Comparison of ENCODE assay signal across 10 mouse cellular contexts in the genomic region with DNA sequence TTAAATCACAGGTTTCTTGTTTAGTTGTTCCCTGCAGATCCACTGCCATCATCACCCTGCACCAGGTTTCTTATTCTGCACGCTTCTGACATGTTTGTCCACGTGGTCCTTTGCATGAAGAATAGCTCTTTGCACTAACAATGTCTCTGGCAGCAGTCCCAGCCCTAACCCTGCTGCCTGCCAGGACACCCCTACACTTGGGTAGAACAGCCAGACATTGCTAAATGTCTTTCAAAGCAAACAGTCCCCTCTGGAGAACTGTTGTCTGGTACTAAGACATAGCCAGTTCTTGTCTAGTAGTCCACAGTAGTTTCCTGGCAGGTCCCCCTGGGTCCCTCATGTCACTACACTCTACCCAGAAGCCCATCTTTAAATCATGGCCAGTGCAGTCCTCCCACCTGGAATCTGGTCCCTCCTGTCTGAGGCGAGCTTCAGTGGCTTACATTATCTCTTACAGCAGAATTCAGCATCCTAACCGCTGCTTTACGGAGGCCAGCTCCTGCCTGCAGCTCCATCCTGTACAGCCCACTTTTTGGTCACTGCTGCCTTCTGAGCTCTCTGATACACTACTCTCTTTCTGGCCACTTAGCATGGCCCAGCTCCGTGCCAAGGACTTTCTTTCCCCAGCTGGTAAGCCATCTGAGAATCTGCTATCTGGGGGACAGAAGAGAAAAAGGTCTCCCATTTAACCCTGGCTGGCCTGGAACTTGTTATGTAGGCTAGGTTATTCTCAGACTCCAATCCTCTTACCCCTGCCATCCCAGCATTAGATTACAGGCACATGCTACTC.
DNase-seq lines count a peak whose midpoint lies in the region; ATAC-seq and TF ChIP-seq lines count a peak whose summit lies in the region.
"Had no signal": no experiment of that assay in that cellular context is flagged by ENCODE, and none has a peak within 500 bp of the region (broad histone marks: within the 10 kb centered on the region; RNA-seq: fewer than 3 reads in every experiment).

No protein-coding gene starts in this region.

- no peak overlapping the region for H3K27ac ChIP-seq in heart, adult 2 months
- H3K27ac ChIP-seq in heart, embryonic 12.5 days (ENCODE audit: poor library complexity, severe bottlenecking): no peak overlapping the region
- peak overlapping the region; percentile 16; the same call in 1 of the 2 replicates for H3K27ac ChIP-seq in lung, embryonic 14.5 days (ENCODE audit: low read depth)
- H3K27ac ChIP-seq in neural tube, embryonic 15.5 days (replicated peaks): no peak overlapping the region
- H3K27ac ChIP-seq: embryonic facial prominence, embryonic 15.5 days; liver, embryonic 14.5 days had no signal

- H3K9me3 ChIP-seq in heart, embryonic 12.5 days (replicated peaks): no peaks in the 10 kb centered on the region
- H3K9me3 ChIP-seq in lung, embryonic 14.5 days (ENCODE audit: low read depth, low read length): no peaks in the 10 kb centered on the region
- no peaks in the 10 kb centered on the region for H3K9me3 ChIP-seq in neural tube, embryonic 15.5 days (replicated peaks)
- H3K9me3 ChIP-seq: embryonic facial prominence, embryonic 15.5 days had no signal

- 25% methylated on average over 6 of the region's 6 CpGs for WGBS in heart, adult 2 months
- WGBS in heart, embryonic 12.5 days: 67% methylated on average over 6 of the region's 6 CpGs
- 63% methylated on average over 6 of the region's 6 CpGs for WGBS in lung, embryonic 14.5 days
- WGBS in neural tube, embryonic 15.5 days: 66% methylated on average over 6 of the region's 6 CpGs

- no peak for TF ChIP-seq POLR2A in heart, adult 2 months (IDR thresholded peaks at IDR 0.05; ENCODE audit: insufficient read depth, low read depth, low read length)

- H3K79me2 ChIP-seq in heart, adult 2 months (replicated peaks; ENCODE audit: control insufficient read depth, insufficient read depth, low read length): no peaks in the 10 kb centered on the region

- no peak for TF ChIP-seq CTCF in heart, adult 2 months (IDR thresholded peaks at IDR 0.05)
- no peak for TF ChIP-seq CTCF in lung, embryonic 14.5 days (IDR thresholded peaks at IDR 0.05; ENCODE audit: low read depth)

- DNase-seq in heart, adult 2 months: peak; percentile 50 to 52
- peak; percentile 32 for DNase-seq in brain, embryonic 18.5 days (ENCODE audit: low read depth, low spot score)
- peak; percentile 3 for DNase-seq in heart, postnatal 25 days (ENCODE audit: low spot score)
- peak; percentile 71 for DNase-seq in lung, embryonic 14.5 days
- DNase-seq in urinary bladder, postnatal 36 days (ENCODE audit: low spot score in 2 of 2): no peak

- no peak for ATAC-seq in heart, embryonic 12.5 days (ENCODE audit: insufficient number of reproducible peaks, low FRiP score)
- peak; percentile 73; the same call in 1 of the 2 replicates for ATAC-seq in lung, embryonic 14.5 days (ENCODE audit: insufficient read depth)
- no peak for ATAC-seq in granulocyte monocyte progenitor cell, adult 5-6 weeks (replicated peaks; ENCODE audit: poor library complexity, severe bottlenecking)
- no peak for ATAC-seq in neural tube, embryonic 15.5 days (ENCODE audit: low FRiP score)

- TF ChIP-seq EP300 in heart, adult 2 months (IDR thresholded peaks at IDR 0.05; ENCODE audit: insufficient read depth, low read depth, low read length): no peak

- intact Hi-C loops in heart, adult 2 months (cut with DNase I): no loop called here
- intact Hi-C loops in heart, postnatal 25 days (cut with DNase I): no loop called here

- H3K4me1 ChIP-seq in heart, adult 2 months (ENCODE audit: control insufficient read depth, insufficient read depth, low read length): no peaks in the 10 kb centered on the region; the same call in 1 of the 2 replicates
- peaks cover 6% of the 10 kb centered on the region; the same call in 1 of the 2 replicates for H3K4me1 ChIP-seq in heart, embryonic 12.5 days (replicated peaks)
- H3K4me1 ChIP-seq in lung, embryonic 14.5 days (ENCODE audit: insufficient read depth): no peaks in the 10 kb centered on the region
- H3K4me1 ChIP-seq in neural tube, embryonic 15.5 days: peaks cover 5% of the 10 kb centered on the region; the same call in 1 of the 2 replicates

- no peak overlapping the region for H3K4me3 ChIP-seq in heart, adult 2 months
- H3K4me3 ChIP-seq in heart, embryonic 12.5 days: no peak overlapping the region
- H3K4me3 ChIP-seq in lung, embryonic 14.5 days (ENCODE audit: low read depth, low read length): no peak overlapping the region
- H3K4me3 ChIP-seq in neural tube, embryonic 15.5 days (replicated peaks): no peak overlapping the region
- H3K4me3 ChIP-seq: embryonic facial prominence, embryonic 15.5 days had no signal

- H3K27me3 ChIP-seq in heart, adult 2 months (ENCODE audit: control insufficient read depth, insufficient read depth, low read length): no peaks in the 10 kb centered on the region
- no peaks in the 10 kb centered on the region for H3K27me3 ChIP-seq in heart, embryonic 12.5 days (replicated peaks)
- no peaks in the 10 kb centered on the region for H3K27me3 ChIP-seq in lung, embryonic 14.5 days (ENCODE audit: insufficient read depth, low read length)
- H3K27me3 ChIP-seq in neural tube, embryonic 15.5 days (replicated peaks): no peaks in the 10 kb centered on the region
- H3K27me3 ChIP-seq: embryonic facial prominence, embryonic 15.5 days had no signal

- H3K36me3 ChIP-seq in heart, adult 2 months (ENCODE audit: control insufficient read depth, insufficient read depth, low read length): no peaks in the 10 kb centered on the region
- peaks cover 36% of the 10 kb centered on the region for H3K36me3 ChIP-seq in heart, embryonic 12.5 days
- 0 out of 2 replicates have a peak, but pooled peaks cover 4% of the 10 kb centered on the region for H3K36me3 ChIP-seq in lung, embryonic 14.5 days (ENCODE audit: insufficient read depth)
- no peaks in the 10 kb centered on the region for H3K36me3 ChIP-seq in neural tube, embryonic 15.5 days
- H3K36me3 ChIP-seq: embryonic facial prominence, embryonic 15.5 days had no signal

- H3K4me2 ChIP-seq in heart, embryonic 12.5 days: no peak overlapping the region
- no peak overlapping the region for H3K4me2 ChIP-seq in lung, embryonic 14.5 days
- no peak overlapping the region for H3K4me2 ChIP-seq in neural tube, embryonic 15.5 days
- H3K4me2 ChIP-seq: embryonic facial prominence, embryonic 15.5 days had no signal

- H3K9ac ChIP-seq in heart, adult 2 months (ENCODE audit: low read depth, low read length): no peak overlapping the region
- no peak overlapping the region for H3K9ac ChIP-seq in heart, embryonic 12.5 days
- H3K9ac ChIP-seq in lung, embryonic 14.5 days: no peak overlapping the region
- no peak overlapping the region for H3K9ac ChIP-seq in neural tube, embryonic 15.5 days (replicated peaks)
- H3K9ac ChIP-seq: embryonic facial prominence, embryonic 15.5 days; liver, embryonic 14.5 days had no signal

Comparison
In these comparisons a context has a peak if more than half of its experiments do, and no peak if none do; other contexts are left out.
1. DNase-seq: peak in heart, adult 2 months (2 of 2), brain, embryonic 18.5 days (single experiment), heart, postnatal 25 days (single experiment) and lung, embryonic 14.5 days (single experiment); none in urinary bladder, postnatal 36 days (0 of 2).